Mouse (Mus musculus): ENCODE data around the gene Shb. TPM values are rescaled to one million over a fixed set of nuclear protein-coding genes. Genes with fewer than 3 reads are reported as not detected.

The Shb gene
- 9.9 TPM for polyA plus RNA-seq (2014; fragmentation: Illumina TruSeq; extraction: RNeasy Lipid Tissue Mini Kit (QIAGEN cat#74804); ENCODE audit: low read depth, low replicate concordance)

GRCm38 (mm10) chr4:45532375-45532774 is at the start of gene Shb:
TSS of gene Shb (minus strand) at chr4:45532470.

GRCm38 (mm10) chr4:45408427-45409132 is 123.7 kb downstream of the Shb start, which contains the start of gene Slc25a51:
TSS of gene Slc25a51 (minus strand) at chr4:45408766.

Other genes starting within 250 kb of the Shb start
- 12.3 TPM for gene Trmt10b, start 235.3 kb downstream of the Shb start, polyA plus RNA-seq (2014; fragmentation: Illumina TruSeq; extraction: RNeasy Lipid Tissue Mini Kit (QIAGEN cat#74804); ENCODE audit: low read depth, low replicate concordance)
- gene Dcaf10, start 190.4 kb downstream of the Shb start, polyA plus RNA-seq (2014; fragmentation: Illumina TruSeq; extraction: RNeasy Lipid Tissue Mini Kit (QIAGEN cat#74804); ENCODE audit: low read depth, low replicate concordance), result 24.4 TPM
- 47.1 TPM for gene Exosc3, start 189.7 kb downstream of the Shb start, polyA plus RNA-seq (2014; fragmentation: Illumina TruSeq; extraction: RNeasy Lipid Tissue Mini Kit (QIAGEN cat#74804); ENCODE audit: low read depth, low replicate concordance)
- gene Slc25a51, start 123.7 kb downstream of the Shb start, polyA plus RNA-seq (2014; fragmentation: Illumina TruSeq; extraction: RNeasy Lipid Tissue Mini Kit (QIAGEN cat#74804); ENCODE audit: low read depth, low replicate concordance), result 91.0 TPM